Mouse (Mus musculus): ENCODE data around the gene Gpd1l. TPM values are rescaled to one million over a fixed set of nuclear protein-coding genes. Genes with fewer than 3 reads are reported as not detected.

Gpd1l gene
- polyA plus RNA-seq, 1 experiment from 2014 or later, result 31.4 TPM

GRCm38 (mm10) chr9:114964093-114964492 lies 30.3 kb upstream of the Gpd1l start:
- H3K4me3 ChIP-seq (ENCODE audit: low read depth, low read length), result no peak overlapping the region
- H3K27ac ChIP-seq (ENCODE audit: low read depth, low read length), result no peak overlapping the region
- H3K9ac ChIP-seq (ENCODE audit: low read depth, low read length), result no peak overlapping the region
- H3K27me3 ChIP-seq (replicated peaks; ENCODE audit: control insufficient read depth, insufficient read depth, low read length), result no peaks in the 10 kb centered on the region
- WGBS, result 57% methylated on average over 3 of the region's 3 CpGs
- H3K4me2 ChIP-seq (replicated peaks; ENCODE audit: low read depth), result no peak overlapping the region
- TF ChIP-seq CTCF (IDR thresholded peaks at IDR 0.05; ENCODE audit: low read depth), result no peak
- H3K4me1 ChIP-seq (replicated peaks; ENCODE audit: control insufficient read depth, insufficient read depth, low read length), result no peaks in the 10 kb centered on the region
- no peaks in the 10 kb centered on the region for H3K9me3 ChIP-seq (ENCODE audit: control insufficient read depth)
- no peak for ATAC-seq
- H3K36me3 ChIP-seq (ENCODE audit: control insufficient read depth, insufficient read depth), result no peaks in the 10 kb centered on the region

- Histone ChIP-seq H3K36me3 (ENCODE audit: control insufficient read depth, insufficient read depth) (no peaks in the 10 kb centered on the region), H3K9ac (ENCODE audit: low read depth, low read length) (no peak overlapping the region), H3K27me3 (replicated peaks; ENCODE audit: control insufficient read depth, insufficient read depth, low read length) (no peaks in the 10 kb centered on the region), H3K9me3 (ENCODE audit: control insufficient read depth) (no peaks in the 10 kb centered on the region), H3K4me1 (replicated peaks; ENCODE audit: control insufficient read depth, insufficient read depth, low read length) (no peaks in the 10 kb centered on the region), H3K27ac (ENCODE audit: low read depth, low read length) (no peak overlapping the region), H3K4me3 (ENCODE audit: low read depth, low read length) (no peak overlapping the region), H3K4me2 (replicated peaks; ENCODE audit: low read depth) (no peak overlapping the region)
- 55% methylated on average over 6 of the region's 6 CpGs for WGBS
- no peak for TF ChIP-seq CTCF (IDR thresholded peaks at IDR 0.05; ENCODE audit: low read depth)
- ATAC-seq, result no peak
These were observed 27.1 kb upstream of the Gpd1l start for GRCm38 (mm10) chr9:114960844-114961243.

- ATAC-seq, result no peak
- H3K9ac ChIP-seq (ENCODE audit: low read depth, low read length), result no peak overlapping the region
- no peak for TF ChIP-seq CTCF (IDR thresholded peaks at IDR 0.05; ENCODE audit: low read depth)
- H3K4me3 ChIP-seq (ENCODE audit: low read depth, low read length), result no peak overlapping the region
- H3K9me3 ChIP-seq (ENCODE audit: control insufficient read depth), result no peaks in the 10 kb centered on the region
- H3K27ac ChIP-seq (ENCODE audit: low read depth, low read length), result peak overlapping the region; percentile 46; the same call in 1 of the 2 replicates
- H3K36me3 ChIP-seq (ENCODE audit: control insufficient read depth, insufficient read depth), result no peaks in the 10 kb centered on the region
- WGBS, result 38% methylated on average over 4 of the region's 4 CpGs
- no peaks in the 10 kb centered on the region for H3K27me3 ChIP-seq (replicated peaks; ENCODE audit: control insufficient read depth, insufficient read depth, low read length)
- no peak overlapping the region for H3K4me2 ChIP-seq (replicated peaks; ENCODE audit: low read depth)
- no peaks in the 10 kb centered on the region for H3K4me1 ChIP-seq (replicated peaks; ENCODE audit: control insufficient read depth, insufficient read depth, low read length)
These were observed 26.4 kb upstream of the Gpd1l start for GRCm38 (mm10) chr9:114960043-114960789.

GRCm38 (mm10) chr9:114956945-114957344 lies 23.2 kb upstream of the Gpd1l start:
- Histone ChIP-seq H3K9me3 (ENCODE audit: control insufficient read depth) (no peaks in the 10 kb centered on the region), H3K27ac (ENCODE audit: low read depth, low read length) (peak overlapping the region; percentile 71; the same call in 1 of the 2 replicates), H3K36me3 (ENCODE audit: control insufficient read depth, insufficient read depth) (no peaks in the 10 kb centered on the region), H3K4me2 (replicated peaks; ENCODE audit: low read depth) (no peak overlapping the region), H3K9ac (ENCODE audit: low read depth, low read length) (no peak overlapping the region), H3K4me1 (replicated peaks; ENCODE audit: control insufficient read depth, insufficient read depth, low read length) (0 out of 2 replicates have a peak, but pooled peaks cover 7% of the 10 kb centered on the region), H3K4me3 (ENCODE audit: low read depth, low read length) (no peak overlapping the region), H3K27me3 (replicated peaks; ENCODE audit: control insufficient read depth, insufficient read depth, low read length) (no peaks in the 10 kb centered on the region)
- peak; percentile 86 for TF ChIP-seq CTCF (IDR thresholded peaks at IDR 0.05; ENCODE audit: low read depth)
- 34% methylated on average over 5 of the region's 5 CpGs for WGBS
- peak; percentile 61 for ATAC-seq

- H3K36me3 ChIP-seq (ENCODE audit: control insufficient read depth, insufficient read depth), result no peaks in the 10 kb centered on the region
- H3K27me3 ChIP-seq (replicated peaks; ENCODE audit: control insufficient read depth, insufficient read depth, low read length), result no peaks in the 10 kb centered on the region
- H3K9ac ChIP-seq (ENCODE audit: low read depth, low read length), result no peak overlapping the region
- TF ChIP-seq CTCF (IDR thresholded peaks at IDR 0.05; ENCODE audit: low read depth), result no peak
- no peaks in the 10 kb centered on the region for H3K9me3 ChIP-seq (ENCODE audit: control insufficient read depth)
- H3K4me1 ChIP-seq (replicated peaks; ENCODE audit: control insufficient read depth, insufficient read depth, low read length), result 0 out of 2 replicates have a peak, but pooled peaks cover 7% of the 10 kb centered on the region
- no peak overlapping the region for H3K4me3 ChIP-seq (ENCODE audit: low read depth, low read length)
- peak; percentile 83 for ATAC-seq
- WGBS, result 53% methylated on average over 11 of the region's 11 CpGs
- H3K4me2 ChIP-seq (replicated peaks; ENCODE audit: low read depth), result no peak overlapping the region
- H3K27ac ChIP-seq (ENCODE audit: low read depth, low read length), result peak overlapping the region; percentile 71
These were observed 21.6 kb upstream of the Gpd1l start for GRCm38 (mm10) chr9:114955340-114955739.

GRCm38 (mm10) chr9:114952866-114953265 lies 19.1 kb upstream of the Gpd1l start:
- ATAC-seq, result no peak
- Histone ChIP-seq H3K4me3 (ENCODE audit: low read depth, low read length) (no peak overlapping the region), H3K4me2 (replicated peaks; ENCODE audit: low read depth) (no peak overlapping the region), H3K27ac (ENCODE audit: low read depth, low read length) (no peak overlapping the region), H3K9me3 (ENCODE audit: control insufficient read depth) (no peaks in the 10 kb centered on the region), H3K9ac (ENCODE audit: low read depth, low read length) (no peak overlapping the region), H3K36me3 (ENCODE audit: control insufficient read depth, insufficient read depth) (no peaks in the 10 kb centered on the region), H3K27me3 (replicated peaks; ENCODE audit: control insufficient read depth, insufficient read depth, low read length) (no peaks in the 10 kb centered on the region), H3K4me1 (replicated peaks; ENCODE audit: control insufficient read depth, insufficient read depth, low read length) (peaks cover 11% of the 10 kb centered on the region; the same call in 1 of the 2 replicates)
- 33% methylated on average over 1 of the region's 1 CpGs for WGBS
- TF ChIP-seq CTCF (IDR thresholded peaks at IDR 0.05; ENCODE audit: low read depth), result peak; percentile 61
